Mouse (Mus musculus) heart, embryonic 10.5 days (tissue): ENCODE results near the gene Ints12. TPM values are rescaled to one million over a fixed set of nuclear protein-coding genes. Genes with fewer than 3 reads are reported as not detected.

ENCODE experiments used
- DNase-seq: peaks from one replicate; pipeline ENCODE4 v3.0.0-alpha.2; 2017; ENCODE audit warnings: low spot score
- H3K27ac ChIP-seq: fragments of 300-500 bp; sonication (generic); 2 replicates; pipeline ENCODE4 v1.5.1; 2016; ENCODE audit warnings: mild to moderate bottlenecking
- H3K27me3 ChIP-seq: fragments of 300-500 bp; sonication (generic); 2 replicates; pipeline ENCODE4 v1.6.1; 2016; ENCODE audit warnings: mild to moderate bottlenecking; ENCODE audit not compliant: poor library complexity, insufficient read depth, severe bottlenecking
- H3K36me3 ChIP-seq: fragments of 300-500 bp; sonication (generic); 2 replicates; pipeline ENCODE4 v1.6.1; 2016; ENCODE audit warnings: mild to moderate bottlenecking, moderate library complexity
- H3K4me1 ChIP-seq: fragments of 300-500 bp; sonication (generic); 2 replicates; pipeline ENCODE4 v1.6.1; 2016; ENCODE audit warnings: mild to moderate bottlenecking
- H3K4me3 ChIP-seq: fragments of 300-500 bp; sonication (generic); 2 replicates; pipeline ENCODE4 v1.5.1; 2016; ENCODE audit warnings: mild to moderate bottlenecking, moderate library complexity
- H3K9me3 ChIP-seq: fragments of 300-500 bp; sonication (generic); 2 replicates; pipeline ENCODE4 v1.6.1; 2016; ENCODE audit warnings: mild to moderate bottlenecking, moderate library complexity
- WGBS: fragments of 180-500 bp; shearing (Covaris S2); methylation state at CpG from one replicate; pipeline ENCODE4 v1.1.7; 2016; 5-methylcytosine and 5-hydroxymethylcytosine counted together
- polyA plus RNA-seq: library from polyadenylated mRNA; unstranded; fragments of >200 nt; fragmentation: Nextera tagmentation; extraction: Ambion mirVana; gene quantifications from 2 replicates; pipeline ENCODE4 v1.2.1, GENCODE M21; 2016

The Ints12 gene
- polyA plus RNA-seq, 1 experiment from 2014 or later = 16.9 TPM

GRCm38 (mm10) chr3:133154683-133155082 is 63.0 kb downstream of the Ints12 start:
- no peak for DNase-seq
- no peaks in the 10 kb centered on the region for H3K36me3 ChIP-seq
- H3K4me3 ChIP-seq = no peak overlapping the region
- H3K9me3 ChIP-seq = no peaks in the 10 kb centered on the region
- no peak overlapping the region for H3K27ac ChIP-seq
- H3K27me3 ChIP-seq = no peaks in the 10 kb centered on the region
- H3K4me1 ChIP-seq = no peaks in the 10 kb centered on the region
- 82% methylated on average over 8 of the region's 8 CpGs for WGBS

DNA sequence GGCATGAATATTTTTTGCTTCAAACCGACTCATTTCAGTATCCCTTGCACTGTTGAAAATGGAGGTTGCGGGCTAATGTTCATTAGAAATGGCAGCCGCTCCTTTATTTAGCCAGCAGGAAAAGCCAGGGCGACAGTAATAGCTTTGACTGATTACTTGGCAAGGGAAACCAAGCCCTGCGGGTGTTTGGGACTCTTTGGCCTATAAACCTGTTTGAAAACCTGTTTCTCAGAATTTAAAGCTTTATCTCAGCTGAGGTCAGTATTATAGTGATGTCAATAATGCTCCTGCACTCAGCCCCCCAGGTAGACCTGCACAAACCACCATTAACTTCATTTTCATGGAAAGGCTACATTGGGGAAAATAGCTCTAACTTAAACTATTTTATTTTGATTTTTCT is 66.6 kb downstream of the Ints12 start:
- no peak overlapping the region for H3K4me3 ChIP-seq
- no peak for DNase-seq
- H3K4me1 ChIP-seq = no peaks in the 10 kb centered on the region
- no peaks in the 10 kb centered on the region for H3K36me3 ChIP-seq
- no peaks in the 10 kb centered on the region for H3K27me3 ChIP-seq
- H3K27ac ChIP-seq = no peak overlapping the region
- H3K9me3 ChIP-seq = no peaks in the 10 kb centered on the region
- 82% methylated on average over 5 of the region's 5 CpGs for WGBS

Other genes starting within 250 kb of the Ints12 start
- 23.9 and 26.3 TPM in 2 replicates for gene Npnt, start 141.5 kb upstream of the Ints12 start, polyA plus RNA-seq
- 6.1 and 7.6 TPM in 2 replicates for gene Gstcd, start 193 bp downstream of the Ints12 start, polyA plus RNA-seq
- gene Arhgef38, start 143.1 kb downstream of the Ints12 start, polyA plus RNA-seq = not detected in 2 replicates
- gene Ppa2, start 218.3 kb downstream of the Ints12 start, polyA plus RNA-seq = 92.8 and 98.3 TPM in 2 replicates